Mouse (Mus musculus): ENCODE measurements around the gene Nisch. TPM values are rescaled to one million over a fixed set of nuclear protein-coding genes. Genes with fewer than 3 reads are reported as not detected.

Nisch gene
- polyA plus RNA-seq, 1 experiment from 2014 or later, result 436 TPM

GRCm38 (mm10) chr14:31182786-31183290, 33.9 kb downstream of the Nisch start:
- Histone ChIP-seq H3K9me3 (no peaks in the 10 kb centered on the region), H3K4me3 (no peak overlapping the region), H3K36me3 (peaks cover 97% of the 10 kb centered on the region), H3K4me1 (no peaks in the 10 kb centered on the region), H3K27ac (no peak overlapping the region), H3K9ac (no peak overlapping the region), H3K27me3 (replicated peaks) (no peaks in the 10 kb centered on the region), H3K4me2 (replicated peaks) (no peak overlapping the region)
- 85% methylated on average over 2 of the region's 2 CpGs for WGBS
- ATAC-seq (ENCODE audit: low FRiP score, low read depth), result no peak

- WGBS, result 89% methylated on average over 4 of the region's 4 CpGs
- no peak overlapping the region for H3K4me2 ChIP-seq (replicated peaks)
- H3K9me3 ChIP-seq, result no peaks in the 10 kb centered on the region
- no peak overlapping the region for H3K4me3 ChIP-seq
- ATAC-seq (ENCODE audit: low FRiP score, low read depth), result no peak
- H3K36me3 ChIP-seq, result peaks cover 97% of the 10 kb centered on the region
- no peaks in the 10 kb centered on the region for H3K27me3 ChIP-seq (replicated peaks)
- no peak overlapping the region for H3K9ac ChIP-seq
- H3K27ac ChIP-seq, result no peak overlapping the region
- no peaks in the 10 kb centered on the region for H3K4me1 ChIP-seq
Measured at GRCm38 (mm10) chr14:31181512-31181911, 35.2 kb downstream of the Nisch start.

GRCm38 (mm10) chr14:31179677-31180365, 36.9 kb downstream of the Nisch start:
- no peak overlapping the region for H3K4me2 ChIP-seq (replicated peaks)
- H3K27me3 ChIP-seq (replicated peaks), result no peaks in the 10 kb centered on the region
- H3K36me3 ChIP-seq, result peaks cover 97% of the 10 kb centered on the region
- H3K4me1 ChIP-seq, result no peaks in the 10 kb centered on the region
- H3K4me3 ChIP-seq, result no peak overlapping the region
- H3K27ac ChIP-seq, result no peak overlapping the region
- 94% methylated on average over 12 of the region's 12 CpGs for WGBS
- no peak for ATAC-seq (ENCODE audit: low FRiP score, low read depth)
- no peaks in the 10 kb centered on the region for H3K9me3 ChIP-seq
- no peak overlapping the region for H3K9ac ChIP-seq

GRCm38 (mm10) chr14:31177715-31178114, 39.0 kb downstream of the Nisch start:
- H3K27me3 ChIP-seq (replicated peaks), result no peaks in the 10 kb centered on the region
- no peak overlapping the region for H3K27ac ChIP-seq
- H3K9ac ChIP-seq, result no peak overlapping the region
- peaks cover 97% of the 10 kb centered on the region for H3K36me3 ChIP-seq
- H3K4me2 ChIP-seq (replicated peaks), result no peak overlapping the region
- H3K9me3 ChIP-seq, result no peaks in the 10 kb centered on the region
- no peaks in the 10 kb centered on the region for H3K4me1 ChIP-seq
- ATAC-seq (ENCODE audit: low FRiP score, low read depth), result no peak
- 91% methylated on average over 5 of the region's 5 CpGs for WGBS
- H3K4me3 ChIP-seq, result no peak overlapping the region

GRCm38 (mm10) chr14:31177287-31177686, 39.5 kb downstream of the Nisch start:
- no peak for ATAC-seq (ENCODE audit: low FRiP score, low read depth)
- Histone ChIP-seq H3K4me2 (replicated peaks) (no peak overlapping the region), H3K9me3 (no peaks in the 10 kb centered on the region), H3K4me1 (no peaks in the 10 kb centered on the region), H3K4me3 (no peak overlapping the region), H3K36me3 (peaks cover 97% of the 10 kb centered on the region), H3K27me3 (replicated peaks) (no peaks in the 10 kb centered on the region), H3K27ac (no peak overlapping the region), H3K9ac (no peak overlapping the region)
- 95% methylated on average over 16 of the region's 16 CpGs for WGBS

GRCm38 (mm10) chr14:31173537-31173936, 43.2 kb downstream of the Nisch start:
- ATAC-seq (ENCODE audit: low FRiP score, low read depth), result no peak
- Histone ChIP-seq H3K4me2 (replicated peaks) (no peak overlapping the region), H3K4me3 (no peak overlapping the region), H3K4me1 (no peaks in the 10 kb centered on the region), H3K9me3 (no peaks in the 10 kb centered on the region), H3K27ac (no peak overlapping the region), H3K9ac (no peak overlapping the region), H3K36me3 (peaks cover 84% of the 10 kb centered on the region), H3K27me3 (replicated peaks) (no peaks in the 10 kb centered on the region)
- WGBS, result 90% methylated on average over 7 of the region's 7 CpGs

- no peak overlapping the region for H3K27ac ChIP-seq
- WGBS, result 90% methylated on average over 18 of the region's 18 CpGs
Measured at GRCm38 (mm10) chr14:31172781-31173455, 43.8 kb downstream of the Nisch start.

GRCm38 (mm10) chr14:31171821-31172220, 44.9 kb downstream of the Nisch start:
- Histone ChIP-seq H3K4me3 (no peak overlapping the region), H3K4me2 (replicated peaks) (no peak overlapping the region), H3K27ac (no peak overlapping the region), H3K9ac (no peak overlapping the region), H3K4me1 (no peaks in the 10 kb centered on the region), H3K27me3 (replicated peaks) (no peaks in the 10 kb centered on the region), H3K36me3 (peaks cover 70% of the 10 kb centered on the region), H3K9me3 (no peaks in the 10 kb centered on the region)
- WGBS, result 96% methylated on average over 15 of the region's 15 CpGs
- no peak for ATAC-seq (ENCODE audit: low FRiP score, low read depth)

More at GRCm38 (mm10) chr14:31172781-31173455, 43.8 kb downstream of the Nisch start:
- no peak for ATAC-seq (ENCODE audit: low FRiP score, low read depth)
- peaks cover 81% of the 10 kb centered on the region for H3K36me3 ChIP-seq
- no peak overlapping the region for H3K9ac ChIP-seq
- H3K27me3 ChIP-seq (replicated peaks), result no peaks in the 10 kb centered on the region
- no peaks in the 10 kb centered on the region for H3K9me3 ChIP-seq
- no peak overlapping the region for H3K4me2 ChIP-seq (replicated peaks)
- no peaks in the 10 kb centered on the region for H3K4me1 ChIP-seq
- no peak overlapping the region for H3K4me3 ChIP-seq

- ATAC-seq (ENCODE audit: low FRiP score, low read depth), result no peak
Measured at GRCm38 (mm10) chr14:31171386-31171785, 45.4 kb downstream of the Nisch start.

GRCm38 (mm10) chr14:31170963-31171362, 45.8 kb downstream of the Nisch start:
- Histone ChIP-seq H3K4me2 (replicated peaks) (no peak overlapping the region), H3K36me3 (peaks cover 61% of the 10 kb centered on the region), H3K4me1 (no peaks in the 10 kb centered on the region), H3K27me3 (replicated peaks) (no peaks in the 10 kb centered on the region), H3K9me3 (no peaks in the 10 kb centered on the region), H3K9ac (no peak overlapping the region), H3K27ac (no peak overlapping the region), H3K4me3 (no peak overlapping the region)
- ATAC-seq (ENCODE audit: low FRiP score, low read depth), result no peak
- WGBS, result 85% methylated on average over 13 of the region's 13 CpGs

More at GRCm38 (mm10) chr14:31171386-31171785, 45.4 kb downstream of the Nisch start:
- WGBS, result 86% methylated on average over 11 of the region's 11 CpGs
- H3K4me1 ChIP-seq, result no peaks in the 10 kb centered on the region
- no peaks in the 10 kb centered on the region for H3K9me3 ChIP-seq
- no peak overlapping the region for H3K27ac ChIP-seq
- no peaks in the 10 kb centered on the region for H3K27me3 ChIP-seq (replicated peaks)
- H3K4me3 ChIP-seq, result no peak overlapping the region
- H3K9ac ChIP-seq, result no peak overlapping the region
- peaks cover 65% of the 10 kb centered on the region for H3K36me3 ChIP-seq
- H3K4me2 ChIP-seq (replicated peaks), result no peak overlapping the region

- H3K4me1 ChIP-seq, result no peaks in the 10 kb centered on the region
- WGBS, result 76% methylated on average over 6 of the region's 6 CpGs
- no peaks in the 10 kb centered on the region for H3K27me3 ChIP-seq (replicated peaks)
- no peak overlapping the region for H3K27ac ChIP-seq
- no peaks in the 10 kb centered on the region for H3K9me3 ChIP-seq
- H3K9ac ChIP-seq, result no peak overlapping the region
- H3K4me2 ChIP-seq (replicated peaks), result no peak overlapping the region
- H3K36me3 ChIP-seq, result peaks cover 47% of the 10 kb centered on the region
- no peak for ATAC-seq (ENCODE audit: low FRiP score, low read depth)
- H3K4me3 ChIP-seq, result no peak overlapping the region
Measured at GRCm38 (mm10) chr14:31169508-31169907, 47.2 kb downstream of the Nisch start.

- H3K4me3 ChIP-seq, result no peak within 1 kb of the TSS
- no peak for ATAC-seq (ENCODE audit: low FRiP score, low read depth)
- WGBS, result 50% methylated on average over 10 of the region's 10 CpGs
- no peak within 1 kb of the TSS for H3K9ac ChIP-seq
- H3K4me2 ChIP-seq (replicated peaks), result 0 out of 2 replicates have a peak within 1 kb of the TSS, but pooled peaks have one; percentile 4
- no peaks in the 10 kb centered on the region for H3K9me3 ChIP-seq
- no peak within 1 kb of the TSS for H3K27ac ChIP-seq
- H3K4me1 ChIP-seq, result no peaks in the 10 kb centered on the region
- peaks cover 36% of the 10 kb centered on the region for H3K36me3 ChIP-seq
- H3K27me3 ChIP-seq (replicated peaks), result no peaks in the 10 kb centered on the region
Measured at GRCm38 (mm10) chr14:31168425-31168824, 48.3 kb downstream of the Nisch start, which contains the start of gene Stab1. Stab1 (minus strand) TSS chr14:31168641.

Data from neural tube, embryonic 12.5 days (tissue).